Mouse (Mus musculus) small intestine, adult 2 months (tissue): Measurements from ENCODE around the gene Ptcra. TPM values are rescaled to one million over a fixed set of nuclear protein-coding genes. Genes with fewer than 3 reads are reported as not detected.

ENCODE experiments used
- H3K27ac ChIP-seq: fragments of 200-500 bp; 2 replicates; pipeline ENCODE4 v1.5.1; 2012; ENCODE audit warnings: low read depth, low read length, control low read depth, inconsistent platforms; ENCODE audit not compliant: insufficient read depth
- H3K27me3 ChIP-seq: fragments of 200-500 bp; 2 replicates; pipeline ENCODE4 v1.6.1; 2012; ENCODE audit warnings: mild to moderate bottlenecking, moderate library complexity, low read length, inconsistent platforms; ENCODE audit not compliant: control insufficient read depth, insufficient read depth
- H3K36me3 ChIP-seq: fragments of 200-500 bp; 2 replicates; pipeline ENCODE4 v1.6.1; 2012; ENCODE audit warnings: mild to moderate bottlenecking, low read length, control low read depth, inconsistent platforms; ENCODE audit not compliant: control insufficient read depth, insufficient read depth
- H3K4me1 ChIP-seq: fragments of 200-500 bp; 2 replicates; pipeline ENCODE4 v1.6.1; 2012; ENCODE audit warnings: low read length, inconsistent platforms, mixed read lengths; ENCODE audit not compliant: control insufficient read depth, insufficient read depth, insufficient read length
- H3K4me3 ChIP-seq: fragments of 200-500 bp; 2 replicates; pipeline ENCODE4 v1.5.1; 2012; ENCODE audit warnings: low read depth, mild to moderate bottlenecking, control low read depth, inconsistent platforms, low read length, moderate library complexity
- CTCF ChIP-seq: fragments of 200-500 bp; IDR thresholded peaks from 2 replicates; pipeline ENCODE4 v1.5.1; 2012; ENCODE audit warnings: low read depth, mild to moderate bottlenecking, control low read depth, inconsistent platforms, low read length, moderate library complexity, mixed read lengths; ENCODE audit not compliant: insufficient replicate concordance, insufficient read length; ENCODE audit errors: extremely low read depth
- POLR2A ChIP-seq: fragments of 200-500 bp; IDR thresholded peaks from 2 replicates; pipeline ENCODE4 v1.6.1; 2012; ENCODE audit warnings: low read depth, mild to moderate bottlenecking, control low read depth, inconsistent platforms, low read length, moderate library complexity
- WGBS: fragments of 180-500 bp; shearing (Covaris S2); methylation state at CpG from one replicate; pipeline ENCODE4 v1.1.7; 2018; 5-methylcytosine and 5-hydroxymethylcytosine counted together
- polyA plus RNA-seq: library from polyadenylated mRNA; depleted of rRNA; stranded (reverse); fragments of >200 nt; gene quantifications from 2 replicates; pipeline ENCODE4 v1.2.3, GENCODE M21; 2012

Gene Ptcra
- polyA plus RNA-seq, 1 experiment = not detected

DNA sequence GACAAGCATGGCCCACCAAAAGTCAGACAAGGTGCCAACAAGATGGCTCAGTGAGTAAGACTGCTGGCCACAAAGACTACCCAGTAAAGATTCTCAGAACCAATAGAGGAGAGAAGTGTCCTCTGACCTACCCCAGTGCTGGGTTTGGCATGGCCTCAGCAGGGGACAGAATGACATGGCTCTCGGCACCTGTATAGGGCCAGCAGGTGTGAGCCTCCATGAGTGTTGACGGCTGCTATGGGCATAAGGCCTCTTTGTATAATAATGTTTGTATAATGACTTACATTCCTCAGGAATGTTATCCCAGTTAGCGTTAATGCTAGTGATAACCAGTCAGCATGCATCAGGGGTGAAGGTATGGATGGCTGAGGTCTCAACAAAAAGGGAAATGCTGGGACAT lies 12.6 kb upstream of the Ptcra start:
- no peak for TF ChIP-seq CTCF
- no peak for TF ChIP-seq POLR2A
- H3K36me3 ChIP-seq = peaks cover 49% of the 10 kb centered on the region

GRCm38 (mm10) chr17:46775070-46775469 lies 11.6 kb upstream of the Ptcra start:
- WGBS = 87% methylated on average over 9 of the region's 9 CpGs
- TF ChIP-seq CTCF = no peak
- TF ChIP-seq POLR2A = no peak
- H3K4me3 ChIP-seq = no peak overlapping the region
- no peaks in the 10 kb centered on the region; the same call in 1 of the 2 replicates for H3K4me1 ChIP-seq
- H3K27ac ChIP-seq = no peak overlapping the region
- H3K27me3 ChIP-seq = no peaks in the 10 kb centered on the region
- H3K36me3 ChIP-seq = peaks cover 44% of the 10 kb centered on the region

More for the DNA sequence above, 12.6 kb upstream of the Ptcra start:
- H3K27ac ChIP-seq = no peak overlapping the region
- 27% methylated on average over 3 of the region's 3 CpGs for WGBS
- H3K27me3 ChIP-seq = no peaks in the 10 kb centered on the region
- no peak overlapping the region for H3K4me3 ChIP-seq
- H3K4me1 ChIP-seq = no peaks in the 10 kb centered on the region; the same call in 1 of the 2 replicates

DNA sequence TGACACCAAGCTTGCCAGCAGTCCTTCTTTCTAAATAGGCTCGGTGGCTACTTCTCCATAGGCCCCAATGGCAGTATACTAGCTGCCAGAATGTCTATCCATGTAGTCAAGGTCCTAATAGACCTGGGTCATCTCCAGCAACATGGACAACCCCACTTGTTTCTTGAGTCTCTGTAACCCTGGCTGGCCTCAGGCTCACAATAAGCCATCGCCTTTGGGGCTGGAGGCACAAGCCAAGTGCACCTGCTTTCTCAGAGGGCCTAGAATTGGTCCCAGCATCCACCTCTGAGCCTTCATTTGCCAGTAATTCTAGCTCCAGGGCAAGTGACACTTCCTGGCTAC lies 10.6 kb upstream of the Ptcra start:
- TF ChIP-seq POLR2A (no peak), CTCF (no peak)
- Histone ChIP-seq H3K27ac (no peak overlapping the region), H3K4me3 (no peak overlapping the region), H3K36me3 (peaks cover 37% of the 10 kb centered on the region), H3K27me3 (no peaks in the 10 kb centered on the region), H3K4me1 (no peaks in the 10 kb centered on the region; the same call in 1 of the 2 replicates)
- WGBS = 46% methylated on average over 2 of the region's 2 CpGs

DNA sequence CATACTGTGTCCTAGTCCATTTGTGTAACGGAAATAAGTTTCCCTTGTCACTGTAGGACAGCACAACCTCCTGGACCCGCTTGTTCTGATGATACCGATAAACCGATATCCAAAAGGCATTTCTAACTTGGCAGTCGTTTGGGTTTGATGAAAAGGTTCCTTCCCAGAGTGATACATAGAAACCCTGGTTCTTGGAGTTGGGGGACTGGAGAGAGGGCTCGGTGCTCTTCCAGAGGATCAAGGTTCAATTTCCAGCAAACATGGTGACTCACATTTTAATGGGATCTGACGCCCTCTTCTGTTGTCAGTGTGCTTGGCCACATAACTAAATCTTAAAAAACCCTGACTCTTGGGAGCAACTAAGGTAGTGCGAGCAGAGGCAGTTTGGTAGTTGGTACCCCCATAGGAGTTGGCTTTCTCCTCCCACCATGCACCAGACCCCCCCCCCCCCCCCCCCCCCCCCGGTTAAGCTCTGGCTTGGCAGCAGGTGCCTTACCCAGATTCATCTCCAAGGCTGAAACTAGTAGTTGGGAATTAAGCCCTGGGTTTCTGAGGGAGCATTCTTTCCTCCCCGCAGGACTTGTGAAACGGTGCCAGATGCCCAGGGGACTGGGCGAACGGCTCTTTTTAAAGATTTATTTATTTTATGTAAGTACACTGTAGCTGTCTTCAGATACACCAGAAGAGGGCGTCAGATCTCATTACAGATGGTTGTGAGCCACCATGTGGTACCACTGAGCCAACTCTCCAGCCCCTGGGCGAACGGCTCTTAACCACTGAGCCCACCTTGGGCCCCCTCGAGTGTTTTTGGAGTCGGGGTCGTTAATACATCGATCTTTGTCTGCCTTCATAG lies 10.0 kb upstream of the Ptcra start:
- H3K36me3 ChIP-seq = peaks cover 31% of the 10 kb centered on the region
- 7% methylated on average over 19 of the region's 20 CpGs for WGBS
- no peaks in the 10 kb centered on the region for H3K27me3 ChIP-seq
- TF ChIP-seq CTCF (peak; percentile 50; the same call in 1 of the 2 replicates), POLR2A (no peak)
- no peaks in the 10 kb centered on the region; the same call in 1 of the 2 replicates for H3K4me1 ChIP-seq
- H3K27ac ChIP-seq = peak overlapping the region; percentile 50
- H3K4me3 ChIP-seq = peak overlapping the region; percentile 79

GRCm38 (mm10) chr17:46772404-46773277 lies 9.1 kb upstream of the Ptcra start, which contains the start of gene 2310039H08Rik:
2310039H08Rik (plus strand) TSS chr17:46772635.
- H3K27me3 ChIP-seq = no peaks in the 10 kb centered on the region
- no peak for TF ChIP-seq CTCF
- peak; percentile 77; the same call in 1 of the 2 replicates for TF ChIP-seq POLR2A
- peak within 1 kb of the TSS; percentile 79 for H3K4me3 ChIP-seq
- no peaks in the 10 kb centered on the region; the same call in none of the 2 replicates for H3K4me1 ChIP-seq
- H3K36me3 ChIP-seq = peaks cover 23% of the 10 kb centered on the region
- under 1% methylated on average over 50 of the region's 50 CpGs for WGBS
- peak within 1 kb of the TSS; percentile 50 for H3K27ac ChIP-seq

GRCm38 (mm10) chr17:46772038-46772403 lies 8.5 kb upstream of the Ptcra start:
- Histone ChIP-seq H3K27me3 (no peaks in the 10 kb centered on the region), H3K27ac (0 out of 2 replicates have a peak overlapping the region, but pooled peaks have one; percentile 23), H3K4me1 (no peaks in the 10 kb centered on the region; the same call in none of the 2 replicates), H3K4me3 (peak overlapping the region; percentile 79), H3K36me3 (peaks cover 17% of the 10 kb centered on the region)
- TF ChIP-seq CTCF = no peak
- TF ChIP-seq POLR2A = no peak
- 2% methylated on average over 5 of the region's 5 CpGs for WGBS
